Mouse (Mus musculus) megakaryocyte, embryonic 14.5 days (primary cell): ENCODE measurements around the gene Synj1. TPM values are rescaled to one million over a fixed set of nuclear protein-coding genes. Genes with fewer than 3 reads are reported as not detected.

Experiments
- H3K27me3 ChIP-seq: replicated peaks from 2 replicates; pipeline ENCODE3; 2012; ENCODE audit warnings: inconsistent platforms
- H3K36me3 ChIP-seq: replicated peaks from 2 replicates; pipeline ENCODE3; 2012; ENCODE audit warnings: low read length, inconsistent platforms, mixed read lengths
- H3K4me1 ChIP-seq: 2 replicates; pipeline ENCODE4 v1.6.1; 2012; ENCODE audit warnings: inconsistent platforms
- H3K4me3 ChIP-seq: replicated peaks from 2 replicates; pipeline ENCODE3; 2012; ENCODE audit warnings: moderate library complexity, mild to moderate bottlenecking, inconsistent platforms
- H3K9me3 ChIP-seq: 2 replicates; pipeline ENCODE4 v1.6.1; 2012; ENCODE audit warnings: inconsistent platforms
- FLI1 ChIP-seq: IDR thresholded peaks from 2 replicates; pipeline ENCODE4 v1.6.1; 2012; ENCODE audit warnings: low read length, inconsistent platforms, mixed read lengths
- GATA1 ChIP-seq: IDR thresholded peaks from 3 replicates; pipeline ENCODE4 v1.6.1; 2012; ENCODE audit warnings: mixed read lengths, low read length, inconsistent platforms, borderline replicate concordance
- polyA plus RNA-seq: library from polyadenylated mRNA; stranded (reverse); fragments of >175 nt; gene quantifications from 2 replicates; pipeline ENCODE4 v1.2.3, GENCODE M21; 2012; ENCODE audit warnings: low replicate concordance; ENCODE audit not compliant: insufficient read depth

Gene Synj1
- polyA plus RNA-seq, 1 experiment: 14.4 TPM

DNA sequence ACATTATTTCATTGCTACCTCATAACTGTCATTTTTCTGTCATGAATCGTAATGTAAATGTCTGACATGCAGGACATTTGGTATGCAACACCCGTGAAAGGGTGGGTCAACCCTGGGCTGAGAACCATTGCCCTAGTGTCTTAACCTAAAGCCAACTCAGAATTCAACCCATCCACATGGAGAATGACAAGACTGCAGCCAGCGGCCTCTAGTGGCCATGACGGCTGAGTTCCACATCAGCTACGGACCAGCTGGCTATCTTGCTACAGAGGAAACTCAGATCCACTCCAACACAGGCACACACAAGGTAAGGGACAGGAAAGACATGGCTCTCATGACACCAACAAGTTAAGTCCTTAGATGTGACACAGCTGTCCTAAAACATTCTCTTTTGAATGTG, 85.6 kb downstream of the Synj1 start:
- H3K36me3 ChIP-seq: peaks cover 75% of the 10 kb centered on the region
- no peak overlapping the region for H3K4me3 ChIP-seq
- peaks cover 5% of the 10 kb centered on the region; the same call in 1 of the 2 replicates for H3K4me1 ChIP-seq
- H3K9me3 ChIP-seq: peaks cover 4% of the 10 kb centered on the region
- H3K27me3 ChIP-seq: peaks cover 2% of the 10 kb centered on the region
- TF ChIP-seq GATA1 (no peak), FLI1 (no peak)

DNA sequence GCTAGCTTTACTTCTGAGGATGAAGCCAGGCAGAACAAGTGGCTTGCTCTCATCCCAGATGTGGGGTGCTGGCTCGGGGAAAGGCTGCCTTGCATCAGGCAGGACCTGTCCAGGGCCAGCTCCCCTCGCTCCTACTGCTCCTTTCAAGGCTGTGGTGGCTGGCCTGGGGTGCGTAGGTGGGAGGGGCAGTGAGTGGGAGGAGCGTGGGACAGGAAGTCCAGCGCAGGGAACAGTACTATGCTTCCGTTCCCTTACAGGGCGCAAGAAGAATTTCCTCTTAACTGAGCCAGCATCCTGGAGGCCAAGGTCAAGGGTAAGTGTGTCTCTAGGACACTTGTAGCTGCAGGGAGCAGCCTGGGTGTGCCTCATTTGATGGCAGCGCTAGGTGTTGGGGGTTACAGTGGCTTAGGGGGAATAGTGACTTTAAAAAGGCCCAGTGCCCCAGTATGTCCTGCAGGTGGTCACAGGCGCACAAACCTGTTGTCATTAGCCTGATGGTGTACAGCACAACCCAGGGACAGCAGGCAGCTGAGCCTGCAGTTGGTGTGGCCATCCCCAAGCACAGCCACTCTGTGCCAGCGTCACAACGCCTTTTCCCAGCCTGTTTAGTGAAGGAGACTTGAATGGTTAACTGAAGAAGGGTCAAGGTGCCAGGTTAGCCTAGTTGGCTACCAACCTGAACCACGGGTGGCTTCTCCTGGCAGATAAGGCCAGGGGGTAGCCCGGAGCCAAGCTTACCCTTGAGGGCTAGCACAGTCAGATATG, 86.3 kb downstream of the Synj1 start:
- Histone ChIP-seq H3K27me3 (peaks cover 2% of the 10 kb centered on the region), H3K9me3 (peaks cover 4% of the 10 kb centered on the region), H3K4me1 (peaks cover 5% of the 10 kb centered on the region; the same call in 1 of the 2 replicates), H3K36me3 (peaks cover 69% of the 10 kb centered on the region), H3K4me3 (no peak overlapping the region)
- TF ChIP-seq GATA1 (no peak), FLI1 (no peak)

DNA sequence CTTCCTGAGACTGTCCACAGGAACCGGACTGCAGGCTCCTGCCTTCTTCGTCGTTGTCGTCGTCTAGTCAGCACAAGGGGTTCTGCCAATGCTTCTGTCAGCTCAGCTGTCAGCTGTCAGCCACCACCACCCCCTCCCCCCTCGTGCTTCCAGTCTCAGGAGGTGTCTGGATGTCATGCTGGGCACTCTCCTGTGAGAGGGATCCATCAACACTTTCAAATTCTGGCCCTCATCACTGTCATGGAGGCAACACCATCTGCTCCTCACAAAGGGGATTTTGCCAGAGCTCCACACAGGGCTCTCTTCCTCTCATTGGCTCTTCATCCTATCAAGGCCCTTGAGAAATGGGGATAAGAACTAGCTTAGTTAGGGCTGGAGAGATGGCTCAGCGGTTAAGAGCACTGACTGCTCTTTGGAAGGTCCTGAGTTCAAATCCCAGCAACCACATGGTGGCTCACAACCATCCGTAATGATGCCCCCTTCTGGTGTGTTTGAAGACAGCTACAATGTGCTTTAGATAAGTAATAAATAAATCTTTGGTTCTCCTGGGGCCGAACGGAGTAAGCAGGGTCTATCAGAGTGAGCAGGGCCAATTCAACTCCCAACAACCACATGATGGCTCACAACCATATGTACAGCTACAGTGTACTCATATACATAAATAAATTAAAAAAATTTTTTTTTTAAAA, 89.5 kb downstream of the Synj1 start:
- peaks cover 37% of the 10 kb centered on the region for H3K36me3 ChIP-seq
- TF ChIP-seq FLI1 (no peak), GATA1 (no peak)
- peaks cover 10% of the 10 kb centered on the region for H3K9me3 ChIP-seq
- peaks cover 22% of the 10 kb centered on the region for H3K27me3 ChIP-seq
- peaks cover 12% of the 10 kb centered on the region for H3K4me1 ChIP-seq
- H3K4me3 ChIP-seq: no peak overlapping the region

DNA sequence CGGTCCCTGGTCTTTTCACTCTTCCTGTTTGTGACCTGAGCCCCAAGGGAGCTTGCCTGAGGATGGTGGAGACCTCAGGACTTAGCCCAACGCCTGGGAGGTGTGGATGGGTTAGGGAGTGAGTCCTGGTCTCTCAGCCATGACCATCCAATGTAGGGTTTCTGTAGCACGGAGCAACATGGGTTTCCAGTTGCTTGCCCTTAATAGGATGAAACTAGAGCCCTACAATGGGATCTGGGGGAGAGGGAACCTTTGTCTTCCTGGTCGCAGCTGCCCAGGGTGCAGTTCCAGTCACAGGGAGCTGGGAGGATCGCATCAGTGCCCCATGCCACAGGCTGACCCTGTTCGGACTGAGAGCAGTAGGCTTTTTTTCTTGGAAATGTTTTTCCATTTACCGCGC, 94.0 kb downstream of the Synj1 start:
- Histone ChIP-seq H3K4me1 (peaks cover 19% of the 10 kb centered on the region), H3K4me3 (no peak overlapping the region), H3K9me3 (peaks cover 6% of the 10 kb centered on the region), H3K36me3 (no peaks in the 10 kb centered on the region), H3K27me3 (peaks cover 40% of the 10 kb centered on the region)
- TF ChIP-seq GATA1 (no peak), FLI1 (no peak)

DNA sequence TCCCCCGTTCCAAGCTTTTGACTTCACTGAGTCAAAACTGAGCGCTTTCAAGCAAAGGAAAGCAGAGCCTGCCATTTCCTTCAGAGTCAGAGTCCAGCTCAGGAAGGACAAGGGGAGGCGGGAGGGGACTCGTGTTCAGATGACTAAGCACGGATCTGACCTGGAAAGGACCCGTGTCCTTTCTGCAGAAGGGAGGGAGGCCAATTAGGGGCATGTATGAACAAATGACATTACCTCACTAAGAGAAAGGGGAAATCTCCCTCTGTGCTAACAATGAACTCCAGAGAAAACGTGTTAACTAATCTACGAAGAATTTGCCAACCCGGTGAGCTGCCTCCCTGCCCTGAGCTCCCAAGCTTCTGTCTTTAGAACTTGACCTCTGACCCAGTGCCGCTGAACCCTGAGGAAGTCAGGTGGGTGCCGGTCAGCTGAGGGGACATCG, 95.0 kb downstream of the Synj1 start:
- H3K27me3 ChIP-seq: peaks cover 49% of the 10 kb centered on the region
- TF ChIP-seq FLI1: no peak
- no peak for TF ChIP-seq GATA1
- H3K4me3 ChIP-seq: peak overlapping the region; percentile 88

DNA sequence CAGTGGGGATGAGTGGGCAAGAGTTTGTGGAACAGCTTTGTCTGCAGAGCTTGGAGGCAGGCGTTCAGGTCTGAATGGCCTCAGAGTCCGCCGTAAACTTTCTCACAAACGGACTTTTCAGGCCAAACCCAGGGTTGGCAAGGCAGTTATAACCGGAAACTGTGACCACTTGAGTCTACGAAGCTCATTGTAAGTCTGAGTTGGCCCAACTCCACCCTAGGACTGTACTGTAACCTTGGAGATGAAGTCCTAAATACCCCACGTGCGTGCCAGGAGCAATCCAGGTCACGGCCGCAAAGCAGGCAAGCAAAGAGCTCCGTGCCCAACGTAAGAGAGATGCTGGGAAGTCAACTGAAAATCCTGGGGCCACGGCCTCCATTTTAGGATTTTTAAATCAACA, 99.3 kb downstream of the Synj1 start:
- Histone ChIP-seq H3K9me3 (no peaks in the 10 kb centered on the region), H3K27me3 (peaks cover 59% of the 10 kb centered on the region)

More for the DNA sequence above, 95.0 kb downstream of the Synj1 start:
- Histone ChIP-seq H3K4me1 (peaks cover 23% of the 10 kb centered on the region), H3K36me3 (no peaks in the 10 kb centered on the region), H3K9me3 (peaks cover 6% of the 10 kb centered on the region)

DNA sequence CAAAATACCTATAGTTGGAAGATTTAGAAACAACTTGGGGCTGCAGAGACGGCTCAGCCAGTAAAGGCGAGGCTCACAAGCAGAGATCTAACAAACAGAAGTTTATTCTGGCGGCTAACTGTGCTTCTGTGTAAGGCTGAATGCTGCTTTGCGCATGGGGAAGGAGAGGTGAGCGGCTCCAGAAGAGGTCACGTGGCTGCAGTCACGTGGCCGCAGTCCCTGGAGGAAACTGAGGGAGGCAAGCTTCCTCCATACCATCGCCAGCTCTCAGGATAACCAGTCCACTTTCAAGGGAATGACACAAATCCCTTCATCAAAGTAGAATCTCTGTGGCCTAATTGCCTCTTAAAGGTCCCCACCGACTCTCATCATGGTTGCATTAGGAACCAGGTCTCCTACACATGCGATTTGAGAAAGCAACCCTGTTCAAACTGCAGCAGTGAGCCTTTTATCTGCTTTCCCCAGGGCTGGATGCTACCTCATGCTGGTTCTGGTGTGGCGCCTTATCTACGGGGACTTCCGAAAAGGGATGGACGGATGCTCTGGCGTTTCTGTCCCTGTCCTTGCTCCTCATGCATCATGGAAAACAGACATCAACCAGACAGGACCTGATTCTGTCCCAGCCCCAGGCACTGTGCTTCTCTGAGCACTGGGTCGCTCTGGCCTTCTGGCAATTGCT, 100.1 kb downstream of the Synj1 start:
- H3K9me3 ChIP-seq: no peaks in the 10 kb centered on the region
- peaks cover 13% of the 10 kb centered on the region for H3K4me1 ChIP-seq
- H3K36me3 ChIP-seq: no peaks in the 10 kb centered on the region
- peaks cover 52% of the 10 kb centered on the region for H3K27me3 ChIP-seq
- H3K4me3 ChIP-seq: no peak overlapping the region
- TF ChIP-seq FLI1 (no peak), GATA1 (no peak)

More for the DNA sequence above, 99.3 kb downstream of the Synj1 start:
- TF ChIP-seq FLI1: no peak
- TF ChIP-seq GATA1: no peak
- H3K36me3 ChIP-seq: no peaks in the 10 kb centered on the region
- H3K4me3 ChIP-seq: no peak overlapping the region
- peaks cover 21% of the 10 kb centered on the region for H3K4me1 ChIP-seq

DNA sequence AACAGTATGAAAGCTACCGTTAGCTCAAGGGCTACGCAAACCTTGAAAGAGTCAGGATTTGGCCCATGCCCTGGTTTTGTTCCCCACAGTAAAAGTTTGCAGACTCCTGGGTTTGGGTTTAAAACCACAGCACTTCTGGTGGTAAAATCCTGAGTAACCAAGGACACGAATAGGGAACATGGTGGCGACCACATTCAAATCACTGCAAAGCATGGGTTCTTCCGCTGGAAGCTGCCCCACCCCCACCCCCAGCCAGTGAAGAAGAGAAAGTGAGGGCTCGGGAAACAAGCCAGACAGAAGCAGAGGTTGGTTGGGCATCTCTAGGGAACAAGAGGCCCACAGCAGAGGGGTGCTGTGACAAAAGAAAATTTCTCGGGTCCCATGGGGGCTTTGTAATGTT, 103.9 kb downstream of the Synj1 start:
- Histone ChIP-seq H3K4me3 (no peak overlapping the region), H3K4me1 (peaks cover 7% of the 10 kb centered on the region), H3K27me3 (peaks cover 62% of the 10 kb centered on the region), H3K36me3 (no peaks in the 10 kb centered on the region), H3K9me3 (no peaks in the 10 kb centered on the region)
- TF ChIP-seq FLI1: no peak
- TF ChIP-seq GATA1: no peak

DNA sequence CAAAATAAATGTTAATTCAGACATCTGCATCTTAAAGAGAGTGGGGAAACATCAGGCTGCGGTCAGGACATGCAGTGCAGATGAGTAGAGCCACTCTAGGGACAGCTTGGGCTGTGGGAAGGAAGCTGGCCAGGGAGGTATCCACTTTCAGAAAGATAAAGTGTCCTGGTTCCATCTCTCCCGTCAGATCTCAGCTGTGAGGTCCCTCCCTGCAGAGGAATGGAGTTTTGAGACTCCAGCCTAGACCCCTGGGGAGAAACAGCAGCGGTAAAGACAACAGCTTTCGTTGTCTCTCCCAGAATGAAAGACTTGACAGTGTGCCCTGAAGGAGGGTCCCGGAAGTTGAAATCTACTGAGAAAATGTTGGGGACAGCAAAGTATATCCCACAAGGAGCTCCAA, 107.8 kb downstream of the Synj1 start:
- TF ChIP-seq GATA1 (no peak), FLI1 (no peak)
- H3K27me3 ChIP-seq: peaks cover 38% of the 10 kb centered on the region

DNA sequence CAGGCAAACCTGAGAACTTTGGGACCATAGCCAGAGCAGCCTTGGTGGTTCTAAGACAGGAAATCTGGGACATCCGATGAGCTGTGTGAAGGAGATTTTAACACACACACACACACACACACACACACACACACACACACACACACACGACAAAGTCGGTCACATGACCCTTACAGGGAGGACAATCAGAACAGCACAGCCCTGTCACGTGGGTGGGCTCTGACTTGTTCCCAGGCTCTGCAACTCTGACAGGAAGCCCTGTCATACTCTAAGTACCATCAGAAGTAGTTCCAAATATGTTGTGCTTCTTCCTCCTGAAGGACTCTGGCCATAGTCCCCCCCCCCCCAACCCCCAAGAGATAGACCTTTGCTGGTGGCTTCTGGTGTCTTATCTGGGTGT, 109.7 kb downstream of the Synj1 start:
- Histone ChIP-seq H3K36me3 (no peaks in the 10 kb centered on the region), H3K9me3 (no peaks in the 10 kb centered on the region), H3K27me3 (peaks cover 31% of the 10 kb centered on the region), H3K4me3 (no peak overlapping the region), H3K4me1 (no peaks in the 10 kb centered on the region)
- TF ChIP-seq GATA1: no peak
- no peak for TF ChIP-seq FLI1

More for the DNA sequence above, 107.8 kb downstream of the Synj1 start:
- H3K4me1 ChIP-seq: no peaks in the 10 kb centered on the region
- no peak overlapping the region for H3K4me3 ChIP-seq
- H3K36me3 ChIP-seq: no peaks in the 10 kb centered on the region
- no peaks in the 10 kb centered on the region for H3K9me3 ChIP-seq
